Mouse (Mus musculus) cerebellum, adult 2 months (tissue): ENCODE data around the gene Cnep1r1.

Source experiments
- CTCF ChIP-seq: fragments of 200-500 bp; IDR thresholded peaks from 2 replicates; pipeline ENCODE4 v1.5.1; 2011; ENCODE audit warnings: low read depth, mild to moderate bottlenecking, control low read depth, low read length, moderate library complexity, borderline replicate concordance; ENCODE audit not compliant: insufficient read depth
- POLR2A ChIP-seq: fragments of 200-500 bp; IDR thresholded peaks from 2 replicates; pipeline ENCODE4 v1.6.1; 2011; ENCODE audit warnings: low read length, control low read depth, borderline replicate concordance; ENCODE audit not compliant: insufficient read depth

- TF ChIP-seq CTCF = no peak
- no peak for TF ChIP-seq POLR2A
These were observed 23.1 kb downstream of the Cnep1r1 start for GRCm38 (mm10) chr8:88141629-88142028.
